Mouse (Mus musculus) E14TG2a.4 (cell line): ENCODE data around the gene Snap47.

Source experiments
- H3K27me3 ChIP-seq: 2 replicates; pipeline ENCODE4 v1.6.1; 2014; ENCODE audit warnings: low read length, control low read depth; ENCODE audit not compliant: insufficient read depth
- H3K36me3 ChIP-seq: 2 replicates; pipeline ENCODE4 v1.6.1; 2014; ENCODE audit warnings: low read length, control low read depth; ENCODE audit not compliant: insufficient read depth
- H3K4me1 ChIP-seq: replicated peaks from 2 replicates; pipeline ENCODE4 v1.6.1; 2014; ENCODE audit warnings: low read depth, low read length, control low read depth
- H3K4me3 ChIP-seq: replicated peaks from 2 replicates; pipeline ENCODE4 v1.5.1; 2014; ENCODE audit warnings: mild to moderate bottlenecking, low read length
- H3K9me3 ChIP-seq: 2 replicates; pipeline ENCODE4 v1.6.1; 2014; ENCODE audit warnings: low read length, control low read depth
- CTCF ChIP-seq: conservative IDR thresholded peaks from 2 replicates; pipeline ENCODE4 v1.5.1; 2014; ENCODE audit warnings: low read length
- NANOG ChIP-seq: IDR thresholded peaks from 2 replicates; pipeline ENCODE4 v1.6.1; 2014; ENCODE audit warnings: borderline replicate concordance, low read length, mixed read lengths
- POU5F1 ChIP-seq: IDR thresholded peaks from 2 replicates; pipeline ENCODE4 v1.6.1; 2014; ENCODE audit warnings: low read length, borderline replicate concordance

The Snap47 gene

GRCm38 (mm10) chr11:59392300-59392699 lies 58.7 kb downstream of the Snap47 start:
- Histone ChIP-seq H3K4me3 (no peak overlapping the region), H3K27me3 (0 out of 2 replicates have a peak, but pooled peaks cover 8% of the 10 kb centered on the region), H3K36me3 (no peaks in the 10 kb centered on the region), H3K4me1 (peaks cover 9% of the 10 kb centered on the region), H3K9me3 (no peaks in the 10 kb centered on the region)
- no peak for TF ChIP-seq NANOG
- TF ChIP-seq POU5F1 = no peak
- no peak for TF ChIP-seq CTCF

- Histone ChIP-seq H3K4me1 (peaks cover 11% of the 10 kb centered on the region), H3K36me3 (no peaks in the 10 kb centered on the region)
- no peak for TF ChIP-seq POU5F1
- no peak for TF ChIP-seq NANOG
Observed at GRCm38 (mm10) chr11:59390470-59390869, 60.5 kb downstream of the Snap47 start.

GRCm38 (mm10) chr11:59389617-59390016 lies 61.4 kb downstream of the Snap47 start:
- H3K27me3 ChIP-seq = 0 out of 2 replicates have a peak, but pooled peaks cover 2% of the 10 kb centered on the region
- no peaks in the 10 kb centered on the region for H3K36me3 ChIP-seq
- H3K9me3 ChIP-seq = no peaks in the 10 kb centered on the region
- TF ChIP-seq CTCF (no peak), POU5F1 (no peak), NANOG (no peak)
- no peak overlapping the region for H3K4me3 ChIP-seq
- H3K4me1 ChIP-seq = peaks cover 20% of the 10 kb centered on the region

More at GRCm38 (mm10) chr11:59390470-59390869, 60.5 kb downstream of the Snap47 start:
- Histone ChIP-seq H3K4me3 (no peak overlapping the region), H3K9me3 (no peaks in the 10 kb centered on the region), H3K27me3 (0 out of 2 replicates have a peak, but pooled peaks cover 2% of the 10 kb centered on the region)

- Histone ChIP-seq H3K4me1 (peaks cover 28% of the 10 kb centered on the region), H3K4me3 (no peak overlapping the region), H3K9me3 (no peaks in the 10 kb centered on the region), H3K27me3 (0 out of 2 replicates have a peak, but pooled peaks cover 2% of the 10 kb centered on the region), H3K36me3 (no peaks in the 10 kb centered on the region)
- TF ChIP-seq POU5F1 (no peak), NANOG (no peak), CTCF (no peak)
Observed at GRCm38 (mm10) chr11:59388806-59389205, 62.2 kb downstream of the Snap47 start.

- TF ChIP-seq POU5F1 = no peak
- TF ChIP-seq CTCF = no peak
- no peak for TF ChIP-seq NANOG
- Histone ChIP-seq H3K4me1 (peaks cover 23% of the 10 kb centered on the region), H3K4me3 (no peak overlapping the region), H3K27me3 (0 out of 2 replicates have a peak, but pooled peaks cover 2% of the 10 kb centered on the region), H3K9me3 (no peaks in the 10 kb centered on the region), H3K36me3 (no peaks in the 10 kb centered on the region)
Observed at GRCm38 (mm10) chr11:59387471-59387870, 63.5 kb downstream of the Snap47 start.

GRCm38 (mm10) chr11:59385123-59385522 lies 65.9 kb downstream of the Snap47 start:
- H3K9me3 ChIP-seq = no peaks in the 10 kb centered on the region
- H3K27me3 ChIP-seq = 0 out of 2 replicates have a peak, but pooled peaks cover 2% of the 10 kb centered on the region
- H3K4me3 ChIP-seq = 0 out of 2 replicates have a peak overlapping the region, but pooled peaks have one; percentile 14
- H3K36me3 ChIP-seq = no peaks in the 10 kb centered on the region
- H3K4me1 ChIP-seq = peaks cover 23% of the 10 kb centered on the region
- TF ChIP-seq CTCF (no peak), POU5F1 (no peak), NANOG (no peak)

- Histone ChIP-seq H3K27me3 (0 out of 2 replicates have a peak, but pooled peaks cover 2% of the 10 kb centered on the region), H3K4me3 (0 out of 2 replicates have a peak overlapping the region, but pooled peaks have one; percentile 14), H3K9me3 (peaks cover 5% of the 10 kb centered on the region; the same call in 1 of the 2 replicates), H3K4me1 (peaks cover 23% of the 10 kb centered on the region), H3K36me3 (no peaks in the 10 kb centered on the region)
- TF ChIP-seq NANOG (no peak), CTCF (no peak), POU5F1 (no peak)
Observed at GRCm38 (mm10) chr11:59384441-59384959, 66.5 kb downstream of the Snap47 start.

- no peaks in the 10 kb centered on the region for H3K27me3 ChIP-seq
- no peak for TF ChIP-seq CTCF
- no peak for TF ChIP-seq POU5F1
- no peak for TF ChIP-seq NANOG
- no peak overlapping the region for H3K4me3 ChIP-seq
- H3K4me1 ChIP-seq = peaks cover 27% of the 10 kb centered on the region
- no peaks in the 10 kb centered on the region for H3K36me3 ChIP-seq
- H3K9me3 ChIP-seq = peaks cover 7% of the 10 kb centered on the region; the same call in 1 of the 2 replicates
Observed at GRCm38 (mm10) chr11:59379547-59379946, 71.4 kb downstream of the Snap47 start.
